Comparison of ENCODE assay signal across 13 mouse cellular contexts in genomic region chr8:116652949-116653348, GRCm38 (mm10).
A peak's percentile ranks its signal among the peaks of the same experiment; 100 is the strongest.
DNase-seq lines count a peak whose midpoint lies in the region; ATAC-seq lines count a peak whose summit lies in the region.
"Had no signal": no experiment of that assay in that cellular context is flagged by ENCODE, and none has a peak within 500 bp of the region (broad histone marks: within the 10 kb centered on the region; RNA-seq: fewer than 3 reads in every experiment).

No protein-coding gene starts in this region.

- peak; percentile 81 for ATAC-seq in forebrain, embryonic 13.5 days
- no peak for ATAC-seq in forebrain, embryonic 12.5 days (ENCODE audit: low FRiP score)
- ATAC-seq in midbrain, embryonic 13.5 days: 0 out of 2 replicates have a peak, but pooled peaks have one; percentile 24
- no peak for ATAC-seq in midbrain, embryonic 16.5 days
- ATAC-seq in intestine, embryonic 15.5 days: peak; percentile 82

- 0 out of 2 replicates have a peak overlapping the region, but pooled peaks have one; percentile 1 for H3K4me2 ChIP-seq in forebrain, embryonic 13.5 days
- H3K4me2 ChIP-seq in forebrain, embryonic 12.5 days: no peak overlapping the region
- H3K4me2 ChIP-seq in midbrain, embryonic 13.5 days (replicated peaks): no peak overlapping the region
- no peak overlapping the region for H3K4me2 ChIP-seq in midbrain, embryonic 16.5 days (ENCODE audit: low read length)
- no peak overlapping the region for H3K4me2 ChIP-seq in intestine, embryonic 15.5 days (replicated peaks)
- H3K4me2 ChIP-seq: heart, embryonic 15.5 days; liver, embryonic 15.5 days; midbrain, embryonic 11.5 days; stomach, embryonic 15.5 days had no signal

- H3K27ac ChIP-seq in forebrain, embryonic 13.5 days: no peak overlapping the region
- H3K27ac ChIP-seq in forebrain, embryonic 12.5 days: no peak overlapping the region
- H3K27ac ChIP-seq in midbrain, embryonic 13.5 days: no peak overlapping the region
- no peak overlapping the region for H3K27ac ChIP-seq in midbrain, embryonic 16.5 days (ENCODE audit: low read length)
- no peak overlapping the region for H3K27ac ChIP-seq in intestine, embryonic 15.5 days
- H3K27ac ChIP-seq: heart, embryonic 15.5 days; liver, embryonic 15.5 days; stomach, embryonic 15.5 days had no signal

- DNase-seq in kidney, postnatal 36 days: peak; percentile 74 to 90
- DNase-seq in embryo, embryonic 11 days: no peak
- DNase-seq in right cerebral cortex, adult 18-20 months: no peak
- DNase-seq: adrenal gland, postnatal 25 days had no signal

- H3K27me3 ChIP-seq in forebrain, embryonic 13.5 days: no peaks in the 10 kb centered on the region
- H3K27me3 ChIP-seq in forebrain, embryonic 12.5 days: no peaks in the 10 kb centered on the region
- H3K27me3 ChIP-seq in midbrain, embryonic 13.5 days: no peaks in the 10 kb centered on the region
- H3K27me3 ChIP-seq in midbrain, embryonic 16.5 days (ENCODE audit: control insufficient read depth, insufficient read depth, low read depth, low read length): no peaks in the 10 kb centered on the region
- no peaks in the 10 kb centered on the region for H3K27me3 ChIP-seq in intestine, embryonic 15.5 days (replicated peaks)
- H3K27me3 ChIP-seq: heart, embryonic 15.5 days; liver, embryonic 15.5 days; stomach, embryonic 15.5 days had no signal

- no peak overlapping the region for H3K4me3 ChIP-seq in forebrain, embryonic 13.5 days
- H3K4me3 ChIP-seq in forebrain, embryonic 12.5 days (replicated peaks): no peak overlapping the region
- no peak overlapping the region for H3K4me3 ChIP-seq in midbrain, embryonic 13.5 days (replicated peaks)
- H3K4me3 ChIP-seq in midbrain, embryonic 16.5 days (ENCODE audit: low read depth, low read length): no peak overlapping the region
- H3K4me3 ChIP-seq in intestine, embryonic 15.5 days (replicated peaks): no peak overlapping the region
- H3K4me3 ChIP-seq: heart, embryonic 15.5 days; liver, embryonic 15.5 days; stomach, embryonic 15.5 days had no signal

- 33% methylated on average over 4 of the region's 4 CpGs for WGBS in forebrain, embryonic 13.5 days
- WGBS in forebrain, embryonic 12.5 days: 49% methylated on average over 4 of the region's 4 CpGs
- 58% methylated on average over 4 of the region's 4 CpGs for WGBS in midbrain, embryonic 13.5 days
- WGBS in midbrain, embryonic 16.5 days: 44% methylated on average over 4 of the region's 4 CpGs
- 61% methylated on average over 4 of the region's 4 CpGs for WGBS in intestine, embryonic 15.5 days

- H3K9me3 ChIP-seq in forebrain, embryonic 13.5 days (replicated peaks): no peaks in the 10 kb centered on the region
- no peaks in the 10 kb centered on the region for H3K9me3 ChIP-seq in forebrain, embryonic 12.5 days
- no peaks in the 10 kb centered on the region for H3K9me3 ChIP-seq in midbrain, embryonic 13.5 days
- H3K9me3 ChIP-seq in midbrain, embryonic 16.5 days (replicated peaks; ENCODE audit: control insufficient read depth, low read length, poor library complexity, severe bottlenecking): no peaks in the 10 kb centered on the region
- no peaks in the 10 kb centered on the region for H3K9me3 ChIP-seq in intestine, embryonic 15.5 days
- H3K9me3 ChIP-seq: heart, embryonic 15.5 days; liver, embryonic 15.5 days; stomach, embryonic 15.5 days had no signal

- no peaks in the 10 kb centered on the region for H3K36me3 ChIP-seq in forebrain, embryonic 13.5 days (ENCODE audit: poor library complexity, severe bottlenecking)
- H3K36me3 ChIP-seq in forebrain, embryonic 12.5 days (replicated peaks): no peaks in the 10 kb centered on the region
- no peaks in the 10 kb centered on the region for H3K36me3 ChIP-seq in midbrain, embryonic 13.5 days
- H3K36me3 ChIP-seq in midbrain, embryonic 16.5 days (ENCODE audit: control insufficient read depth, insufficient read depth, low read length): no peaks in the 10 kb centered on the region
- H3K36me3 ChIP-seq in intestine, embryonic 15.5 days: no peaks in the 10 kb centered on the region
- H3K36me3 ChIP-seq: heart, embryonic 15.5 days; liver, embryonic 15.5 days; stomach, embryonic 15.5 days had no signal

- no peak overlapping the region for H3K9ac ChIP-seq in forebrain, embryonic 13.5 days
- no peak overlapping the region for H3K9ac ChIP-seq in forebrain, embryonic 12.5 days
- H3K9ac ChIP-seq in midbrain, embryonic 13.5 days (replicated peaks): no peak overlapping the region
- H3K9ac ChIP-seq in midbrain, embryonic 16.5 days (ENCODE audit: low read depth, low read length): no peak overlapping the region
- H3K9ac ChIP-seq in intestine, embryonic 15.5 days: no peak overlapping the region
- H3K9ac ChIP-seq: heart, embryonic 15.5 days; liver, embryonic 15.5 days; stomach, embryonic 15.5 days had no signal

- H3K4me1 ChIP-seq in forebrain, embryonic 13.5 days: peaks cover 11% of the 10 kb centered on the region
- H3K4me1 ChIP-seq in forebrain, embryonic 12.5 days: peaks cover 8% of the 10 kb centered on the region; the same call in 1 of the 2 replicates
- peaks cover 5% of the 10 kb centered on the region for H3K4me1 ChIP-seq in midbrain, embryonic 13.5 days (replicated peaks)
- no peaks in the 10 kb centered on the region for H3K4me1 ChIP-seq in midbrain, embryonic 16.5 days (ENCODE audit: control insufficient read depth, insufficient read depth, low read length)
- H3K4me1 ChIP-seq in intestine, embryonic 15.5 days (replicated peaks): peaks cover 4% of the 10 kb centered on the region
- H3K4me1 ChIP-seq: liver, embryonic 15.5 days; stomach, embryonic 15.5 days had no signal

Comparison
In these comparisons a context has a peak if more than half of its experiments do, and no peak if none do; other contexts are left out.
1. ATAC-seq: peak in forebrain, embryonic 13.5 days (single experiment), midbrain, embryonic 13.5 days (single experiment) and intestine, embryonic 15.5 days (single experiment); none in forebrain, embryonic 12.5 days (single experiment) and midbrain, embryonic 16.5 days (single experiment).
2. DNase-seq: peak in kidney, postnatal 36 days (2 of 2); none in embryo, embryonic 11 days (single experiment) and right cerebral cortex, adult 18-20 months (single experiment).